Mouse (Mus musculus): ENCODE measurements around the gene Gm3755. TPM values are rescaled to one million over a fixed set of nuclear protein-coding genes. Genes with fewer than 3 reads are reported as not detected.
"Not testable (repeated sequence)": the region's sequence is repeated elsewhere in the genome, so short reads cannot be mapped to it uniquely, and the experiment has no call there.

Gm3755 gene
- polyA plus RNA-seq (2014; fragmentation: Nextera tagmentation; extraction: Ambion mirVana), result not detected in 2 replicates

DNA sequence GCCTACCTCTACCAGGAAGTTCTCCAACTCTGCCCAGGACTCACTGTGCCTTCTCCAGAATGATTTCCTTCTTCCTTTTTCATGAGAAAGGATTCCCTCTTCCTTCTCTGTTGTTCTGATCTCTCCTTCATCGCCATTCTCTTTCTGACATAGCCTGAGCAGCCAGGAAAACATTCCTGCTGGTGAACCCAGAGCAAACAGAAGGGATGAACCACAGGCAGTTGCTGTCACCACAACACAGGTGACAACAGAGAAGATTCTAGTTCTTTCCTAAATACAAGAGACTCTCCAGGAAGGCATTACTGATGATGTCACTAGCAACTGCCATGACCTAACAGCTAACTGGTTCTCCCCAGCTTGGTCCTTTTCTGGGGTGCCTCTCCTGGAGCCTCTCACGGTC lies at the start of gene Gm3755:
Gene Gm3755 (minus strand): TSS at position 101 of the 400 bp plus-strand sequence.
- not testable (repeated sequence) for H3K9ac ChIP-seq; H3K27ac ChIP-seq (ENCODE audit: low read depth); H3K4me1 ChIP-seq (ENCODE audit: insufficient read depth); ATAC-seq (ENCODE audit: insufficient read depth); H3K4me2 ChIP-seq; H3K9me3 ChIP-seq (ENCODE audit: low read depth, low read length); H3K4me3 ChIP-seq (ENCODE audit: low read depth, low read length); H3K36me3 ChIP-seq (ENCODE audit: insufficient read depth); H3K27me3 ChIP-seq (ENCODE audit: insufficient read depth, low read length); DNase-seq
- no CpG with 5 or more reads among the region's 2 CpGs for WGBS

DNA sequence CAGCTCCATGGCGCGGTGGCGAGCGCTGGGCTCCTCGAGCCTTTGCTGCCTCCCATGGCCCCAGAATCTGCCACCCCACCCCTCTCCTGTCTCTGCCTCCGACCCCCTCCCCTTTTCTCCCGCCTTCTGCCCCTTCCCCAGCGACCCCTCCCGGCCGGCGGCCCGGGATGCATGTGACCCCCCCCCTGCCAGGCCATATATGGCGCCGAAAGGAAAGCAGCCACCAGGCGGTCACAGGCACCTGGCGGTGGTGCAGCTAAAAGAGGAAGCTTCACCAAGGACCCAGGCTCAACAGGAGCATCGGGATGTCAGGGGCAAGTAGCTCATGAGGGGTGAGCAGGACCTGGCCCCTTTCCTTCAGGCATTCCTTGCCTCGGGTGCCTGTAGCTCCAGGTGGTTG lies 38.0 kb upstream of the Gm3755 start:
- WGBS, result under 1% methylated on average over 13 of the region's 18 CpGs
- DNase-seq, result peak; percentile 0
- Histone ChIP-seq H3K4me3 (ENCODE audit: low read depth, low read length) (peak overlapping the region; percentile 27), H3K4me2 (peak overlapping the region; percentile 51)
- not testable (repeated sequence) for H3K9me3 ChIP-seq (ENCODE audit: low read depth, low read length); H3K27me3 ChIP-seq (ENCODE audit: insufficient read depth, low read length); H3K9ac ChIP-seq; H3K36me3 ChIP-seq (ENCODE audit: insufficient read depth); H3K27ac ChIP-seq (ENCODE audit: low read depth); H3K4me1 ChIP-seq (ENCODE audit: insufficient read depth); ATAC-seq (ENCODE audit: insufficient read depth)
- 0 out of 2 replicates have a peak, but pooled peaks have one; percentile 18 for TF ChIP-seq CTCF (IDR thresholded peaks at IDR 0.05; ENCODE audit: low read depth)

GRCm38 (mm10) chr14:7483662-7484061 lies 32.9 kb upstream of the Gm3755 start, which contains the start of gene Gm3752:
Gene Gm3752, minus strand, starts transcription at chr14:7483762.
- not testable (repeated sequence) for H3K4me3 ChIP-seq (ENCODE audit: low read depth, low read length); H3K27ac ChIP-seq (ENCODE audit: low read depth); H3K9ac ChIP-seq; H3K4me1 ChIP-seq (ENCODE audit: insufficient read depth); H3K27me3 ChIP-seq (ENCODE audit: insufficient read depth, low read length); ATAC-seq (ENCODE audit: insufficient read depth); H3K9me3 ChIP-seq (ENCODE audit: low read depth, low read length); DNase-seq; H3K36me3 ChIP-seq (ENCODE audit: insufficient read depth); H3K4me2 ChIP-seq
- 38% methylated on average over 1 of the region's 3 CpGs for WGBS

GRCm38 (mm10) chr14:7422496-7422895 lies 28.2 kb downstream of the Gm3755 start:
- H3K27me3 ChIP-seq (ENCODE audit: insufficient read depth, low read length); H3K4me1 ChIP-seq (ENCODE audit: insufficient read depth); DNase-seq; H3K9me3 ChIP-seq (ENCODE audit: low read depth, low read length); H3K4me2 ChIP-seq; H3K4me3 ChIP-seq (ENCODE audit: low read depth, low read length); ATAC-seq (ENCODE audit: insufficient read depth); H3K36me3 ChIP-seq (ENCODE audit: insufficient read depth); H3K27ac ChIP-seq (ENCODE audit: low read depth); H3K9ac ChIP-seq: not testable (repeated sequence)
- WGBS, result 60% methylated on average over 2 of the region's 2 CpGs

Other genes starting within 250 kb of the Gm3755 start
- gene Gm3727, start 186.2 kb downstream of the Gm3755 start, polyA plus RNA-seq (2014; fragmentation: Nextera tagmentation; extraction: Ambion mirVana), result not detected in 2 replicates
- 0.68 and 1.0 TPM in 2 replicates for gene Gm3739, start 135.9 kb downstream of the Gm3755 start, polyA plus RNA-seq (2014; fragmentation: Nextera tagmentation; extraction: Ambion mirVana)
- gene Gm5797, start 118.5 kb downstream of the Gm3755 start, polyA plus RNA-seq (2014; fragmentation: Nextera tagmentation; extraction: Ambion mirVana), result not detected in 2 replicates
- gene Gm8374, start 85.8 kb downstream of the Gm3755 start, polyA plus RNA-seq (2014; fragmentation: Nextera tagmentation; extraction: Ambion mirVana), result not detected in 2 replicates
- 0.66 and 0.84 TPM in 2 replicates for gene Gm3752, start 32.8 kb upstream of the Gm3755 start, polyA plus RNA-seq (2014; fragmentation: Nextera tagmentation; extraction: Ambion mirVana)
- gene Gm3558, start 117.6 kb upstream of the Gm3755 start, polyA plus RNA-seq (2014; fragmentation: Nextera tagmentation; extraction: Ambion mirVana), result 0.68 and 0.96 TPM in 2 replicates
- not detected in 2 replicates for gene Gm10338, start 144.7 kb upstream of the Gm3755 start, polyA plus RNA-seq (2014; fragmentation: Nextera tagmentation; extraction: Ambion mirVana)
- gene Gm10128, start 193.1 kb upstream of the Gm3755 start, polyA plus RNA-seq (2014; fragmentation: Nextera tagmentation; extraction: Ambion mirVana), result not detected in 2 replicates

Measured in lung, embryonic 14.5 days (tissue).